Mouse (Mus musculus) hindbrain, embryonic 14.5 days (tissue): ENCODE measurements around the gene Foxg1. TPM values are rescaled to one million over a fixed set of nuclear protein-coding genes. Genes with fewer than 3 reads are reported as not detected.
A peak's percentile ranks its signal among the peaks of the same experiment; 100 is the strongest.

Source experiments
- ATAC-seq: fragments of 200-750 bp; cut with Nextera tagmentation; 2 replicates; pipeline ENCODE4 v1.8.0; 2017; ENCODE audit warnings: moderate number of reproducible peaks, mild to moderate bottlenecking, moderate TSS enrichment, moderate library complexity; ENCODE audit not compliant: low FRiP score
- DNase-seq: peaks from one replicate; pipeline ENCODE4 v3.0.0-alpha.2; 2015; ENCODE audit warnings: low spot score
- H3K27ac ChIP-seq: fragments of 300-500 bp; sonication (generic); 2 replicates; pipeline ENCODE4 v1.5.1; 2014; ENCODE audit warnings: mild to moderate bottlenecking, moderate library complexity
- H3K27me3 ChIP-seq: fragments of 300-500 bp; sonication (generic); 2 replicates; pipeline ENCODE4 v1.6.1; 2014; ENCODE audit warnings: mild to moderate bottlenecking, low read length, mixed read lengths; ENCODE audit not compliant: control insufficient read depth, insufficient read depth
- H3K36me3 ChIP-seq: fragments of 300-500 bp; sonication (generic); replicated peaks from 2 replicates; pipeline ENCODE4 v1.6.1; 2014; ENCODE audit not compliant: control insufficient read depth, insufficient read depth
- H3K4me1 ChIP-seq: fragments of 300-500 bp; sonication (generic); replicated peaks from 2 replicates; pipeline ENCODE4 v1.6.1; 2014; ENCODE audit warnings: antibody characterized with exemption, low read length, mixed read lengths; ENCODE audit not compliant: control insufficient read depth, insufficient read depth
- H3K4me2 ChIP-seq: fragments of 300-500 bp; sonication (generic); replicated peaks from 2 replicates; pipeline ENCODE4 v1.6.1; 2014; ENCODE audit warnings: mild to moderate bottlenecking, moderate library complexity
- H3K4me3 ChIP-seq: fragments of 300-500 bp; sonication (generic); replicated peaks from 2 replicates; pipeline ENCODE4 v1.5.1; 2014; ENCODE audit warnings: mild to moderate bottlenecking, low read length
- H3K9ac ChIP-seq: fragments of 300-500 bp; sonication (generic); 2 replicates; pipeline ENCODE4 v1.6.1; 2014
- H3K9me3 ChIP-seq: fragments of 300-500 bp; sonication (generic); 2 replicates; pipeline ENCODE4 v1.6.1; 2016; ENCODE audit warnings: low read length; ENCODE audit not compliant: control insufficient read depth
- WGBS: fragments of 180-500 bp; shearing (Covaris S2); extraction: QIAGEN DNeasy Blood & Tissue Kit; methylation state at CpG from one replicate; pipeline ENCODE4 v1.1.7; 2014; 5-methylcytosine and 5-hydroxymethylcytosine counted together
- polyA plus RNA-seq: library from polyadenylated mRNA; unstranded; fragments of >200 nt; fragmentation: Nextera tagmentation; extraction: Ambion mirVana; gene quantifications from 2 replicates; pipeline ENCODE4 v1.2.1, GENCODE M21; 2014

Foxg1 gene
- not detected in 2 replicates for polyA plus RNA-seq

- peak within 1 kb of the TSS; percentile 18 for H3K4me3 ChIP-seq
- H3K4me2 ChIP-seq, result peak within 1 kb of the TSS; percentile 34
- H3K27ac ChIP-seq, result no peak within 1 kb of the TSS
- no peak within 1 kb of the TSS for H3K9ac ChIP-seq
- DNase-seq (peak; percentile 38), ATAC-seq (no peak)
- H3K27me3 ChIP-seq, result peaks cover 84% of the 10 kb centered on the region
- no peaks in the 10 kb centered on the region for H3K4me1 ChIP-seq
- under 1% methylated on average over 61 of the region's 61 CpGs for WGBS
- no peaks in the 10 kb centered on the region for H3K9me3 ChIP-seq
- H3K36me3 ChIP-seq, result no peaks in the 10 kb centered on the region
Observed at GRCm38 (mm10) chr12:49382565-49383520, at the start of gene Foxg1. Gene Foxg1 (plus strand): TSS chr12:49382660.

- ATAC-seq (no peak), DNase-seq (no peak)
- Histone ChIP-seq H3K9me3 (no peaks in the 10 kb centered on the region), H3K4me2 (no peak overlapping the region), H3K27me3 (no peaks in the 10 kb centered on the region), H3K36me3 (no peaks in the 10 kb centered on the region), H3K4me1 (no peaks in the 10 kb centered on the region), H3K9ac (no peak overlapping the region), H3K27ac (no peak overlapping the region), H3K4me3 (no peak overlapping the region)
- 93% methylated on average over 10 of the region's 10 CpGs for WGBS
Observed at GRCm38 (mm10) chr12:49349697-49350096, 32.8 kb upstream of the Foxg1 start.

DNA sequence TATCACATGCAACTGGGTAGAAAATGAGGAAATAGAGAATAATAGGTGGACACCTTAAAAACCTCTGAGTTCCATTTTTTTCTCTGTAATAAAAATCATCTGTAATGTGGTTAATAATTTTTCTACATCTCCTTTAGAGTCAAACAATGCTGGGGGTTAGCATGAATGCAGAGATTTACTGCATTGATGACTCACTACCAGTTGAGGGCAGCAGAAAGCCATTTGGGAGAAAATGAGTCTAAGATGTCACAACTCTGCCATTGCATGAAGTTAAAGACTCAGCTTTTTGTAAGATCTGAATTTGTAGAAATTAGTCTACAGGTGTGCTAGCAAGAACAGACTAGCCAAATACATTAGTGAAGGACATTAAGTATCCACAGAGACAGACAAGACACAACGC, 13.5 kb upstream of the Foxg1 start:
- DNase-seq (peak; percentile 61), ATAC-seq (no peak)
- Histone ChIP-seq H3K4me1 (no peaks in the 10 kb centered on the region), H3K9me3 (no peaks in the 10 kb centered on the region), H3K4me2 (no peak overlapping the region), H3K4me3 (no peak overlapping the region), H3K27ac (no peak overlapping the region), H3K9ac (no peak overlapping the region), H3K27me3 (peaks cover 49% of the 10 kb centered on the region), H3K36me3 (no peaks in the 10 kb centered on the region)
- WGBS, result 59% methylated on average over 1 of the region's 1 CpGs

GRCm38 (mm10) chr12:49372170-49372569, 10.3 kb upstream of the Foxg1 start:
- no peak overlapping the region for H3K4me3 ChIP-seq
- no peaks in the 10 kb centered on the region for H3K4me1 ChIP-seq
- no peaks in the 10 kb centered on the region for H3K9me3 ChIP-seq
- DNase-seq (peak; percentile 85), ATAC-seq (no peak)
- no peak overlapping the region for H3K27ac ChIP-seq
- H3K36me3 ChIP-seq, result no peaks in the 10 kb centered on the region
- no peak overlapping the region for H3K9ac ChIP-seq
- H3K4me2 ChIP-seq, result no peak overlapping the region
- H3K27me3 ChIP-seq, result peaks cover 78% of the 10 kb centered on the region

- DNase-seq (peak; percentile 24), ATAC-seq (no peak)
- Histone ChIP-seq H3K4me1 (no peaks in the 10 kb centered on the region), H3K27ac (no peak overlapping the region), H3K9me3 (no peaks in the 10 kb centered on the region), H3K9ac (no peak overlapping the region), H3K27me3 (peaks cover 88% of the 10 kb centered on the region), H3K4me2 (no peak overlapping the region), H3K36me3 (no peaks in the 10 kb centered on the region), H3K4me3 (no peak overlapping the region)
- WGBS, result 3% methylated on average over 5 of the region's 5 CpGs
Observed at GRCm38 (mm10) chr12:49373176-49373575, 9.3 kb upstream of the Foxg1 start.

- peak overlapping the region; percentile 10; the same call in 1 of the 2 replicates for H3K4me3 ChIP-seq
Observed at GRCm38 (mm10) chr12:49373821-49374605, 8.4 kb upstream of the Foxg1 start.

DNA sequence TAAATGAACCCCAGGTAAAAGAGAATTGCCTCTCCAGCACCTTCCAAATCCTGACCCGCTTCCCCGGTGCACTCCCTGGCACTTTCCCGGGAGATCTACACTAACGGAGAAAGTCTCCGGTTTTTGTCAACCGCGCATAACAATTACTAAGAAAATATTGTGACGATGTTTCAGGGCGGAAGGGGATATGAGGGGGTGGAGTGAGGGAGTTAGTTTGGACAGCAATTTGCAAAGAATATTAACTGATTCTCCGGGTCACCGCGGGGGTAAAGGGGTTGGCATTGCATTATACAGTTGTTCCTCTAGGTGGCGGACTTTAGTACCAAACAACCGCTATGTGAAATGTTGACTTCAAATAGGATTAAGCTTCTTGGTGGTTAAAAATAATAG, 7.9 kb upstream of the Foxg1 start:
- under 1% methylated on average over 14 of the region's 14 CpGs for WGBS
- Histone ChIP-seq H3K4me1 (no peaks in the 10 kb centered on the region), H3K27ac (no peak overlapping the region), H3K9ac (no peak overlapping the region), H3K27me3 (peaks cover 96% of the 10 kb centered on the region), H3K36me3 (no peaks in the 10 kb centered on the region), H3K4me3 (peak overlapping the region; percentile 10; the same call in 1 of the 2 replicates), H3K4me2 (peak overlapping the region; percentile 30; the same call in 1 of the 2 replicates), H3K9me3 (no peaks in the 10 kb centered on the region)
- DNase-seq (peak; percentile 71), ATAC-seq (no peak)

More at GRCm38 (mm10) chr12:49373821-49374605, 8.4 kb upstream of the Foxg1 start:
- H3K4me1 ChIP-seq, result no peaks in the 10 kb centered on the region
- WGBS, result 1% methylated on average over 24 of the region's 24 CpGs
- H3K27ac ChIP-seq, result no peak overlapping the region
- ATAC-seq (no peak), DNase-seq (peak; percentile 32)
- peak overlapping the region; percentile 30; the same call in 1 of the 2 replicates for H3K4me2 ChIP-seq
- no peaks in the 10 kb centered on the region for H3K36me3 ChIP-seq
- H3K9me3 ChIP-seq, result no peaks in the 10 kb centered on the region
- no peak overlapping the region for H3K9ac ChIP-seq
- peaks cover 95% of the 10 kb centered on the region for H3K27me3 ChIP-seq

- H3K9ac ChIP-seq, result no peak overlapping the region
- 3% methylated on average over 15 of the region's 15 CpGs for WGBS
- no peaks in the 10 kb centered on the region for H3K4me1 ChIP-seq
- ATAC-seq (no peak), DNase-seq (no peak)
- no peak overlapping the region for H3K27ac ChIP-seq
- H3K4me2 ChIP-seq, result no peak overlapping the region
- no peaks in the 10 kb centered on the region for H3K9me3 ChIP-seq
- H3K27me3 ChIP-seq, result peaks cover 96% of the 10 kb centered on the region
- H3K36me3 ChIP-seq, result no peaks in the 10 kb centered on the region
- no peak overlapping the region for H3K4me3 ChIP-seq
Observed at GRCm38 (mm10) chr12:49375427-49376317, 6.8 kb upstream of the Foxg1 start.
